ENCODE assay signal across 8 mouse cellular contexts in genomic region chr14:103345486-103345857, GRCm38 (mm10). TPM values are rescaled to one million over a fixed set of nuclear protein-coding genes. Genes with fewer than 3 reads are reported as not detected.
DNase-seq lines count a peak whose midpoint lies in the region; ATAC-seq lines count a peak whose summit lies in the region.

No protein-coding gene starts in this region.

- peaks cover 48% of the 10 kb centered on the region for H3K4me1 ChIP-seq in heart, embryonic 13.5 days
- peaks cover 22% of the 10 kb centered on the region for H3K4me1 ChIP-seq in heart, embryonic 15.5 days (replicated peaks)
- H3K4me1 ChIP-seq in liver, embryonic 12.5 days, result peaks cover 69% of the 10 kb centered on the region

- no peaks in the 10 kb centered on the region for H3K27me3 ChIP-seq in heart, embryonic 13.5 days (replicated peaks)
- no peaks in the 10 kb centered on the region for H3K27me3 ChIP-seq in heart, embryonic 15.5 days
- no peaks in the 10 kb centered on the region for H3K27me3 ChIP-seq in liver, embryonic 12.5 days (replicated peaks)

- ATAC-seq in heart, embryonic 13.5 days (ENCODE audit: extremely low read depth, insufficient number of reproducible peaks, low FRiP score, low TSS enrichment), result no peak
- no peak for ATAC-seq in heart, embryonic 15.5 days (replicated peaks; ENCODE audit: insufficient number of reproducible peaks, insufficient read depth, low FRiP score, low read depth)
- no peak for ATAC-seq in liver, embryonic 12.5 days

- H3K9me3 ChIP-seq in heart, embryonic 13.5 days, result no peaks in the 10 kb centered on the region
- no peaks in the 10 kb centered on the region for H3K9me3 ChIP-seq in heart, embryonic 15.5 days (replicated peaks)
- no peaks in the 10 kb centered on the region for H3K9me3 ChIP-seq in liver, embryonic 12.5 days (replicated peaks)

- no peaks in the 10 kb centered on the region for H3K36me3 ChIP-seq in heart, embryonic 13.5 days
- H3K36me3 ChIP-seq in heart, embryonic 15.5 days, result no peaks in the 10 kb centered on the region
- H3K36me3 ChIP-seq in liver, embryonic 12.5 days, result no peaks in the 10 kb centered on the region

- H3K9ac ChIP-seq in heart, embryonic 13.5 days, result peak overlapping the region; percentile 91
- H3K9ac ChIP-seq in heart, embryonic 15.5 days, result peak overlapping the region; percentile 79
- peak overlapping the region; percentile 90 for H3K9ac ChIP-seq in liver, embryonic 12.5 days

- no peak for DNase-seq in heart, postnatal 25 days (ENCODE audit: low spot score)
- peak; percentile 74 for DNase-seq in R1 (ENCODE audit: low read depth, low spot score)
- DNase-seq in natural killer cell, adult 2 months (ENCODE audit: low spot score in 2 of 2), result no peak
- DNase-seq in urinary bladder, postnatal 14 days (ENCODE audit: low spot score), result no peak
- no peak for DNase-seq in urinary bladder, postnatal 4 days (ENCODE audit: low spot score in 2 of 2)

- H3K4me3 ChIP-seq in heart, embryonic 13.5 days, result peak overlapping the region; percentile 85
- H3K4me3 ChIP-seq in heart, embryonic 15.5 days, result peak overlapping the region; percentile 71
- peak overlapping the region; percentile 81 for H3K4me3 ChIP-seq in liver, embryonic 12.5 days

- intact Hi-C loops in heart, postnatal 25 days (cut with DNase I), result loop anchor here (5.0 kb wide), 1 partner anchor 122 kb away; no protein-coding TSS in a partner anchor

- H3K27ac ChIP-seq in heart, embryonic 13.5 days (replicated peaks), result peak overlapping the region; percentile 94
- H3K27ac ChIP-seq in heart, embryonic 15.5 days, result peak overlapping the region; percentile 91
- H3K27ac ChIP-seq in liver, embryonic 12.5 days, result peak overlapping the region; percentile 95; the same call in 1 of the 2 replicates

- peak overlapping the region; percentile 91 for H3K4me2 ChIP-seq in heart, embryonic 13.5 days
- H3K4me2 ChIP-seq in heart, embryonic 15.5 days, result peak overlapping the region; percentile 84
- peak overlapping the region; percentile 95 for H3K4me2 ChIP-seq in liver, embryonic 12.5 days

- 11% methylated on average over 6 of the region's 6 CpGs for WGBS in heart, embryonic 13.5 days
- 9% methylated on average over 6 of the region's 6 CpGs for WGBS in heart, embryonic 15.5 days
- WGBS in liver, embryonic 12.5 days (ENCODE audit: insufficient replicate concordance), result 5% methylated on average over 6 of the region's 6 CpGs

RNA-seq across cellular contexts. Expression of gene Mycbp2, which starts 1.1 kb away (rescaled TPM):
- polyA plus RNA-seq in heart, embryonic 13.5 days (2015; fragmentation: Nextera tagmentation; extraction: Ambion mirVana), result 9.6 and 11.4 TPM in 2 replicates
- total RNA-seq in heart, postnatal 25 days (2021), result 10 to 100 TPM; 25.0 to 31.0 TPM
- polyA plus RNA-seq in heart, embryonic 15.5 days (2015; fragmentation: Nextera tagmentation; extraction: Ambion mirVana), result 10.1 and 13.0 TPM in 2 replicates
- polyA plus RNA-seq in liver, embryonic 12.5 days (2016; fragmentation: Nextera tagmentation; extraction: Ambion mirVana), result 11.2 and 11.5 TPM in 2 replicates
